Mouse (Mus musculus) liver, postnatal 0 days (tissue): ENCODE data around the gene Celf2.

ENCODE experiments used
- CTCF ChIP-seq: sonication (generic); IDR thresholded peaks from 2 replicates; pipeline ENCODE4 v1.5.1; 2016; ENCODE audit warnings: antibody characterized with exemption, low read depth
- EP300 ChIP-seq: IDR thresholded peaks from 2 replicates; pipeline ENCODE4 v1.6.1; 2016; ENCODE audit warnings: antibody characterized with exemption, low read depth, mild to moderate bottlenecking

- no peak for TF ChIP-seq CTCF
- TF ChIP-seq EP300, result no peak
Observed at GRCm38 (mm10) chr2:6942635-6943390, 566.5 kb downstream of the Celf2 start.
